Mouse (Mus musculus) bone marrow, adult 2 months (tissue): ENCODE results near the gene Dbr1.

Experiments used
- CTCF ChIP-seq: fragments of 200-500 bp; IDR thresholded peaks from 2 replicates; pipeline ENCODE4 v1.5.1; 2011; ENCODE audit warnings: low read length, control low read depth; ENCODE audit not compliant: control insufficient read depth, insufficient read depth
- POLR2A ChIP-seq: fragments of 200-500 bp; IDR thresholded peaks from 2 replicates; pipeline ENCODE4 v1.6.1; 2011; ENCODE audit warnings: low read depth, mild to moderate bottlenecking, control low read depth, low read length, borderline replicate concordance; ENCODE audit not compliant: control insufficient read depth

GRCm38 (mm10) chr9:99622034-99622433 is 46.4 kb downstream of the Dbr1 start:
- TF ChIP-seq CTCF: no peak
- TF ChIP-seq POLR2A: no peak
